Mouse (Mus musculus) brain, embryonic 18.5 days (tissue): ENCODE results near the gene Fibin.

Source experiments
- DNase-seq: peaks from one replicate; pipeline ENCODE4 v3.0.0-alpha.2; 2012; ENCODE audit warnings: low read depth, low spot score

The Fibin gene

GRCm38 (mm10) chr2:110362432-110363283 lies at the start of gene Fibin:
Gene Fibin (minus strand): TSS chr2:110363183.
- DNase-seq = no peak

DNA sequence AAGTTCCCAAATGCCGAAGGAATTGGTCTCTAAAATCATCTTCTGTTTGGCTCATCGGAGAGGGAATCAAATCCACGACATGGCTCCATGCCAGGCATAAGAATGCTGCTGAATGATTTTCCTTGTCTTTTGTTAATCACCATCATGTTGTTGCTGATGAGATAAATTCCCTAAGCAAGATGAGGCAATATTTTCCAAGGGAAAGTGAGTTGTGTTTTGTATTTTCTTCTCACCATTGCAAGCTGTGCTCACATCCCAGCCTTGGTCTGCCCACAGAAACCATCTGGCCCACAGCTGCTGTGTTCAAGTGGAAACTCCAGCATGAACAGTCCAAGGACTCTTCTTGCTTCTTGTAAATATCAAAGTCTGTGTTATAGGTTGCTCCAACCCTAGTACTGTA lies 48.4 kb upstream of the Fibin start:
- no peak for DNase-seq

DNA sequence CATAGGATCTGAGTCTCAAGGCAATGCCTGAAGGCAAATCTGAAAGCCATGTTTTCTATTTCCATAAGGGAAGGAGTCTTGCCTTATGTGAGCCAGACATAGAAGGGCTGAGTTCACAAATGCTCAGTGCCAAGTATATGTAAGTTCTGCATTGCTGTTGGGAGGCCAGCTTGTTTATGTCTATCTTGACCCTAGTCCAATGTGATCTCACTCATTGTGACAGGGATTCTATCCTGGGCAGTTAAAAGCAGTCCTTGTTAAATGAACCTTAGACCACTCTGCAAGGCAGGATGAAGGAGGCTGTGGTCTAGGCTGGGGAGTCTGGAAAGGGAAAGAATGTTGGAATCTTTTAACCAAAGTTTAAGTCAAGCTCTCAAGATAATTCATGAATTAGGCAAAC lies 45.8 kb upstream of the Fibin start:
- no peak for DNase-seq

DNA sequence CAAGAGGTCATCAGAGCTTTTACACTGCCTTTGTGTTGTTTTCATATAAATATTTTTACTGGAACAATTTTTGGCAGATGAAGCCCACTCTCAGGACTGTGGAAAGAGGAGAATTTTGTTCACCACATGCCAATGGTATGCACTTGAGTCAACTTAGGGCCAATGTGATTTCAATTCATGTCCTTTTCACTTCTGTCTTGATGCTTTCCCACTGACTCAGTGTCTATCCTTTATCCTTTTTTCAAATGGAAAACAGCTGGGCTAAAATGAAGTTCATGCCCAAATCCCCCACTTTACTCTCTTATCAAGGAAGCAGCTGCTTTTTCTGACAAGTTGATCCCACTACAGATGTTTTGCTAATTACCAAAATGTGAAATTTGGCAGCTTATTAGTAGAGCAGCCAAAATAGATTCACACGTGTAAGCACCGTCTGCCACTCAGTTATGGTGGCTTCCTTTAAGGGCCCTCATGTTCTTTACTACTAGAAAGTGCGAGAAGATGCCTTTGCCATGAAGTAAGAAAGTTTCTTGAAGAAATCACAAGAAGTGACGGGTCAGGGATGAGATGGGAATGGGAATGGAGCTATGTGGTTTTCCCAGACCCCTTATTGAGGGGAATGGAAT lies 29.8 kb upstream of the Fibin start:
- no peak for DNase-seq

- no peak for DNase-seq
Observed at GRCm38 (mm10) chr2:110390736-110391409, 27.9 kb upstream of the Fibin start.

DNA sequence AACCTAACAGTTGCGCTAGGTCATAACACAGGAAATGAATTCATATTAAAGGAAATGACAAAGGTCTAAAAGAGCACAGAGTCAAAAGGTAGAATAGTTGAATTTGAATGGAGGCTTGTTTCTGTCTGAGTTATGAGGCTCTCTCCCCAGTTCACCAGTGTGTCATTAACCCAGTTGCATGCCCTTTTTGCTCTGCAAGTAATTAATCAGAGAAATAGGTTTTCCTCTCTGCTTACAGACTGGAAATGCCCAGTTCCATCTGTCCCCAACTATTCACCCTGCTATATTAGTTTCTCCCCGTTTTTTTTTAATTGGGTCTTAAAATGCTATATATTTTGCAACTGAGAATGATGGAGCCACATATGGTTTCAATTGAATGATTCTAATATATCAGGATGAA lies 16.8 kb upstream of the Fibin start:
- no peak for DNase-seq

DNA sequence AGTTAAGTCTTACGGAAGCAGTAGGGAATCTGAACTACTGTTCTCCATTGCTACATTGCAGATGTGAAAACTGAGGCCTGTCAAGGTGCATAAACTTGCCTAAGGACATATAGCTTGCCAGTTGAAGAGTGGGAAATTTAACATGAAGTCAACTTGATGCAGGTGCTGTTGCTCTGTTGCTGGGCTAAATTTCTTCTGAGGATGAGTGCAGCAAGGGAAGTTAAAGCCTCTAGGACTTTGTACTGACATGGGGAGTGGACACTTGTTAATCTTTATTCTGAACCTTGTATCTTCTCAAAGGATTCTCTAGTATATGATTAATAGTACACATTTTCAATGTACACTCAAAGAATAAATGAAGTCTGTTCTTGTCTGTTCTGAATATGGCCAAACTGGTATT lies 13.7 kb upstream of the Fibin start:
- DNase-seq = no peak

- DNase-seq = no peak
Observed at GRCm38 (mm10) chr2:110375475-110375874, 12.5 kb upstream of the Fibin start.

DNA sequence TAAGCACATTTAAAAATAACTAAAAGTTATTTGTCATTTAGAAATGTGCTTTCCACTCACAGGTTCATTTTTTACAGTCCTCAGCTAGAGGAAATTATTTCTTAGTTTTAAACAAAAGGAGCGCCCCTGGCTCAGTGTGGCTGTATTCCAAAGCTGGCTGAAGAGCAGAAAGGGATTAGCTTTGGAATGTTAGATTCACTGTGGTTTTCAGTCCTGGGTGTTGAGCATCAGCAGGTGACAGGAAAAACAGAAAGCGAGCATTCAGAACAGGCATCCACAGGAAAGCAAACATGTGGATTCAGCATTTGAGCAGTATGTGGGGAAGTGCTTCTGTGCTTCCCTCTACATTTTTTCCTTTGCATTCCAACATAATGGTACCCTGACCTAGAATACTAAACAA lies 10.2 kb upstream of the Fibin start:
- DNase-seq = no peak

- DNase-seq = no peak
Observed at GRCm38 (mm10) chr2:110367382-110367887, 4.5 kb upstream of the Fibin start.

DNA sequence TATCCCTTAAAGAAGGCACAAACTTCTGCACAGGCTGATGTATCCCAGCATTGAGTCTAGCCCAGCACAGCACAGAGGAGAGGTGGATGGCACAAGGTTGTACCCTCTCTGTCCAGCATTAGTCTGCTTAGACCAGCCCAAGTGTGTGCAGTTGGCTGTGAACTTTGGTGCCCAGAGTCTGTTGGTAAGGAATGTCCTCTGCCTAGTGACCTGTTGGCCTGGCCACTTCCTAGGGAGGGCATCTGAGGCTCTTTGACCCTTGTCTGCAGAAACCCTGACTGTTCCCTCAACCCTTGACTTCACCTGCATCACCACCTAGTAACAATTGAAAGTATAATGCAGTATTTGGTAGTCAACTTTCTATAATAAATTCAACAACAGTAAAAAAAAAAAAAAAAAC lies 2.4 kb upstream of the Fibin start:
- no peak for DNase-seq

GRCm38 (mm10) chr2:110363855-110364254 lies 872 bp upstream of the Fibin start:
- DNase-seq = no peak

DNA sequence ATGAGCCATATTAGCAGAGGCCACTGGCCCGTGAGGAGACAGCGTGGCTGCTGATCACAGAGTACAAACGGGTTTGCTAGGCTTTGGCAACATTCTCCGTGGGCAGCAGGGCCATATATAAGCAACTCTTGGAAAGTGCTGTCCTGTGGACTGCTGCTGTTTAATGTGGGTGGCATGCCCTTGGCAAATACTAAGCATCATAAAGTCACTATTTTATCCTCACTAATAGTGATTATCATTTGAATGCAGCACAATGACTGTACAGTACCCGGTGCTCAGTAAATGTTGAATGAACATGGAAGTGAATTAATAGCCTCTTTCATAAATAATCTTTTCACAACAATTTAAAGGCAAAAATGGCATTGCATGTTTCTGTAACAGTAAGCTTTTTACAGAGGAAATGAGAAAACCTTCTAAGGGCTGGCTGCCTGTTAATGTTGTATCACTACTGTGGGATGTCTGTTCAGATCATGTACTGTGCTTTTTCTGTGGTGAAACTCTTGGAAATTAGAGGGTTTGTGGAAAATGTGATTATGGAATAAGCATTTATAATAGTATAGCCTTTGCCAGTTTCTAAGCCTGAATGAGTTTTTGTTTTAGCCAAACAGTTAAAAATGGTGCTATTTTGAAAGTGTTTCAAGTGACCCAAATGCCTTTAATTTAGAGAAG lies 9.5 kb downstream of the Fibin start:
- no peak for DNase-seq

GRCm38 (mm10) chr2:110351843-110352251 lies 11.1 kb downstream of the Fibin start:
- no peak for DNase-seq

DNA sequence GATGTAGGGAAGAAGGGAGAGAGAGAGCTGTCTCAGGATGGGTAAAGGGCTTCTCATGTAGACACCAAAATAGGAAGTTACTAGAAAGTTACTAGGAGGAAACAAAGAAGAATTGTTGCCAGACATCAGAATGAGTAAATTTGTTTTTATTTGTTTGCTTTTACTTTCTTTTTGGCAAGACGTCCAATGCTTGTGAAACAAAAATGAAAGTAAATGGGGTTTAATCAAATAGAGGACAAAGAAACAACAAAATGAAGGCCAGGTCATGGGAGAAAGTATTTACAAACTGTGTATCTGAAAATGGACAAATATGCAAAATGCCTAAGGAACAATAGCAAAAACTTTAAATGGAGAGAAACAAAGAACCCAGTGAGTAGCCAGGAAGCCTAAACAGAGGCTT lies 11.6 kb downstream of the Fibin start:
- no peak for DNase-seq

GRCm38 (mm10) chr2:110328953-110329352 lies 34.0 kb downstream of the Fibin start:
- DNase-seq = no peak

GRCm38 (mm10) chr2:110319949-110320348 lies 43.0 kb downstream of the Fibin start:
- DNase-seq = no peak

- DNase-seq = no peak
Observed at GRCm38 (mm10) chr2:110319266-110319665, 43.7 kb downstream of the Fibin start.

DNA sequence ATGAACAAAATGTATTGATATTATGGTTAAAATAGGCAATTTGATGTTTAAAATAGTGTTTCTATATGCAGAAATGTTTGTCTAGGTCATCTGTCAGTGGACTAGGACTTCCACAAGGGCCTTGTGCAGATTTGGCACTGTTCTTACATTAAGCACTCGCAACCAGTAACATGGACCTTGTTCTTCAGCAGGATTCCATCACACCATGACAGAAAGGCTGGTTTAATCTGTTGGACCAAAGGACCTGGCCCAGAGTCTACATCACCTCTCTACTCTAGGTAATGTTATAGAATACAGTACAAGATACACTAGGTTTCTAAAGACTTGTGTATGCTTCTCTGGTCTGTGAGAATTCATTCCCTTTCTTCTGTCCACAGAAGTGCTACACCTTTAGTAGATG lies 44.3 kb downstream of the Fibin start:
- no peak for DNase-seq

- no peak for DNase-seq
Observed at GRCm38 (mm10) chr2:110316116-110316883, 46.7 kb downstream of the Fibin start.

GRCm38 (mm10) chr2:110314509-110315155 lies 48.4 kb downstream of the Fibin start, which contains the start of gene Bbox1:
Gene Bbox1 (minus strand): TSS chr2:110314560.
- no peak for DNase-seq
